Mouse (Mus musculus): ENCODE results near the gene Iqcf3. TPM values are rescaled to one million over a fixed set of nuclear protein-coding genes. Genes with fewer than 3 reads are reported as not detected.

The Iqcf3 gene
- polyA plus RNA-seq, 1 experiment from 2014 or later, result not detected

- no peaks in the 10 kb centered on the region; the same call in 1 of the 2 replicates for H3K27me3 ChIP-seq (ENCODE audit: control insufficient read depth, insufficient read depth, low read length)
- H3K4me1 ChIP-seq (ENCODE audit: control insufficient read depth, insufficient read depth, low read length), result peaks cover 7% of the 10 kb centered on the region; the same call in 1 of the 2 replicates
- no peak overlapping the region for H3K9ac ChIP-seq (ENCODE audit: low read length)
- no peak overlapping the region for H3K27ac ChIP-seq (ENCODE audit: low read length)
- no peak overlapping the region for H3K4me2 ChIP-seq (ENCODE audit: low read depth, low read length)
- no peak overlapping the region for H3K4me3 ChIP-seq (replicated peaks; ENCODE audit: low read length)
- WGBS, result 87% methylated on average over 21 of the region's 21 CpGs
- no peak for ATAC-seq (ENCODE audit: insufficient read depth, low FRiP score)
- H3K36me3 ChIP-seq (ENCODE audit: control insufficient read depth, insufficient read depth, low read length), result peaks cover 14% of the 10 kb centered on the region
- no peaks in the 10 kb centered on the region for H3K9me3 ChIP-seq (replicated peaks; ENCODE audit: control insufficient read depth, low read length)
Measured at GRCm38 (mm10) chr9:106463122-106464063, 98.0 kb downstream of the Iqcf3 start.

GRCm38 (mm10) chr9:106462430-106462800 lies 99.0 kb downstream of the Iqcf3 start:
- no peak for ATAC-seq (ENCODE audit: insufficient read depth, low FRiP score)
- H3K27ac ChIP-seq (ENCODE audit: low read length), result no peak overlapping the region
- 95% methylated on average over 12 of the region's 12 CpGs for WGBS
- H3K4me3 ChIP-seq (replicated peaks; ENCODE audit: low read length), result no peak overlapping the region
- no peaks in the 10 kb centered on the region; the same call in 1 of the 2 replicates for H3K27me3 ChIP-seq (ENCODE audit: control insufficient read depth, insufficient read depth, low read length)
- no peak overlapping the region for H3K4me2 ChIP-seq (ENCODE audit: low read depth, low read length)
- peaks cover 14% of the 10 kb centered on the region for H3K36me3 ChIP-seq (ENCODE audit: control insufficient read depth, insufficient read depth, low read length)
- no peak overlapping the region for H3K9ac ChIP-seq (ENCODE audit: low read length)
- H3K9me3 ChIP-seq (replicated peaks; ENCODE audit: control insufficient read depth, low read length), result no peaks in the 10 kb centered on the region
- H3K4me1 ChIP-seq (ENCODE audit: control insufficient read depth, insufficient read depth, low read length), result peaks cover 7% of the 10 kb centered on the region; the same call in 1 of the 2 replicates

- Histone ChIP-seq H3K27me3 (ENCODE audit: control insufficient read depth, insufficient read depth, low read length) (no peaks in the 10 kb centered on the region; the same call in 1 of the 2 replicates), H3K9ac (ENCODE audit: low read length) (no peak overlapping the region), H3K36me3 (ENCODE audit: control insufficient read depth, insufficient read depth, low read length) (peaks cover 14% of the 10 kb centered on the region), H3K4me3 (replicated peaks; ENCODE audit: low read length) (no peak overlapping the region), H3K27ac (ENCODE audit: low read length) (no peak overlapping the region), H3K4me1 (ENCODE audit: control insufficient read depth, insufficient read depth, low read length) (peaks cover 9% of the 10 kb centered on the region), H3K9me3 (replicated peaks; ENCODE audit: control insufficient read depth, low read length) (no peaks in the 10 kb centered on the region), H3K4me2 (ENCODE audit: low read depth, low read length) (no peak overlapping the region)
- ATAC-seq (ENCODE audit: insufficient read depth, low FRiP score), result no peak
- WGBS, result 81% methylated on average over 16 of the region's 16 CpGs
Measured at GRCm38 (mm10) chr9:106461641-106462429, 99.6 kb downstream of the Iqcf3 start.

GRCm38 (mm10) chr9:106461026-106461415 lies 100.4 kb downstream of the Iqcf3 start:
- no peak overlapping the region for H3K4me3 ChIP-seq (replicated peaks; ENCODE audit: low read length)
- WGBS, result 89% methylated on average over 9 of the region's 9 CpGs
- H3K9ac ChIP-seq (ENCODE audit: low read length), result no peak overlapping the region
- H3K4me1 ChIP-seq (ENCODE audit: control insufficient read depth, insufficient read depth, low read length), result peaks cover 18% of the 10 kb centered on the region
- H3K27ac ChIP-seq (ENCODE audit: low read length), result no peak overlapping the region
- no peaks in the 10 kb centered on the region for H3K9me3 ChIP-seq (replicated peaks; ENCODE audit: control insufficient read depth, low read length)
- no peak overlapping the region for H3K4me2 ChIP-seq (ENCODE audit: low read depth, low read length)
- H3K27me3 ChIP-seq (ENCODE audit: control insufficient read depth, insufficient read depth, low read length), result no peaks in the 10 kb centered on the region; the same call in 1 of the 2 replicates
- ATAC-seq (ENCODE audit: insufficient read depth, low FRiP score), result no peak
- H3K36me3 ChIP-seq (ENCODE audit: control insufficient read depth, insufficient read depth, low read length), result peaks cover 14% of the 10 kb centered on the region

- H3K36me3 ChIP-seq (ENCODE audit: control insufficient read depth, insufficient read depth, low read length), result peaks cover 14% of the 10 kb centered on the region
- no peak overlapping the region for H3K27ac ChIP-seq (ENCODE audit: low read length)
- H3K4me3 ChIP-seq (replicated peaks; ENCODE audit: low read length), result no peak overlapping the region
- no peaks in the 10 kb centered on the region; the same call in 1 of the 2 replicates for H3K27me3 ChIP-seq (ENCODE audit: control insufficient read depth, insufficient read depth, low read length)
- no peak for ATAC-seq (ENCODE audit: insufficient read depth, low FRiP score)
- H3K9ac ChIP-seq (ENCODE audit: low read length), result no peak overlapping the region
- peaks cover 22% of the 10 kb centered on the region for H3K4me1 ChIP-seq (ENCODE audit: control insufficient read depth, insufficient read depth, low read length)
- H3K9me3 ChIP-seq (replicated peaks; ENCODE audit: control insufficient read depth, low read length), result no peaks in the 10 kb centered on the region
- H3K4me2 ChIP-seq (ENCODE audit: low read depth, low read length), result no peak overlapping the region
- WGBS, result 75% methylated on average over 18 of the region's 18 CpGs
Measured at GRCm38 (mm10) chr9:106460401-106461025, 100.9 kb downstream of the Iqcf3 start.

- WGBS, result 74% methylated on average over 15 of the region's 15 CpGs
- H3K9ac ChIP-seq (ENCODE audit: low read length), result no peak overlapping the region
- H3K27me3 ChIP-seq (ENCODE audit: control insufficient read depth, insufficient read depth, low read length), result no peaks in the 10 kb centered on the region; the same call in 1 of the 2 replicates
- H3K4me2 ChIP-seq (ENCODE audit: low read depth, low read length), result no peak overlapping the region
- no peak overlapping the region for H3K4me3 ChIP-seq (replicated peaks; ENCODE audit: low read length)
- H3K9me3 ChIP-seq (replicated peaks; ENCODE audit: control insufficient read depth, low read length), result no peaks in the 10 kb centered on the region
- H3K27ac ChIP-seq (ENCODE audit: low read length), result no peak overlapping the region
- ATAC-seq (ENCODE audit: insufficient read depth, low FRiP score), result no peak
- H3K4me1 ChIP-seq (ENCODE audit: control insufficient read depth, insufficient read depth, low read length), result peaks cover 26% of the 10 kb centered on the region
- H3K36me3 ChIP-seq (ENCODE audit: control insufficient read depth, insufficient read depth, low read length), result peaks cover 14% of the 10 kb centered on the region
Measured at GRCm38 (mm10) chr9:106459946-106460345, 101.5 kb downstream of the Iqcf3 start.

GRCm38 (mm10) chr9:106457920-106458319 lies 103.5 kb downstream of the Iqcf3 start:
- H3K9ac ChIP-seq (ENCODE audit: low read length), result no peak overlapping the region; the same call in 1 of the 2 replicates
- H3K36me3 ChIP-seq (ENCODE audit: control insufficient read depth, insufficient read depth, low read length), result peaks cover 14% of the 10 kb centered on the region
- no peak overlapping the region for H3K4me3 ChIP-seq (replicated peaks; ENCODE audit: low read length)
- H3K4me1 ChIP-seq (ENCODE audit: control insufficient read depth, insufficient read depth, low read length), result peaks cover 32% of the 10 kb centered on the region
- H3K9me3 ChIP-seq (replicated peaks; ENCODE audit: control insufficient read depth, low read length), result no peaks in the 10 kb centered on the region
- H3K4me2 ChIP-seq (ENCODE audit: low read depth, low read length), result no peak overlapping the region
- 78% methylated on average over 5 of the region's 5 CpGs for WGBS
- H3K27ac ChIP-seq (ENCODE audit: low read length), result no peak overlapping the region
- no peaks in the 10 kb centered on the region for H3K27me3 ChIP-seq (ENCODE audit: control insufficient read depth, insufficient read depth, low read length)
- no peak for ATAC-seq (ENCODE audit: insufficient read depth, low FRiP score)

GRCm38 (mm10) chr9:106457163-106457559 lies 104.3 kb downstream of the Iqcf3 start:
- Histone ChIP-seq H3K4me3 (replicated peaks; ENCODE audit: low read length) (no peak overlapping the region), H3K9ac (ENCODE audit: low read length) (peak overlapping the region; percentile 52; the same call in 1 of the 2 replicates), H3K4me2 (ENCODE audit: low read depth, low read length) (peak overlapping the region; percentile 67; the same call in 1 of the 2 replicates), H3K27me3 (ENCODE audit: control insufficient read depth, insufficient read depth, low read length) (no peaks in the 10 kb centered on the region), H3K4me1 (ENCODE audit: control insufficient read depth, insufficient read depth, low read length) (peaks cover 36% of the 10 kb centered on the region), H3K27ac (ENCODE audit: low read length) (peak overlapping the region; percentile 23; the same call in 1 of the 2 replicates), H3K36me3 (ENCODE audit: control insufficient read depth, insufficient read depth, low read length) (peaks cover 9% of the 10 kb centered on the region), H3K9me3 (replicated peaks; ENCODE audit: control insufficient read depth, low read length) (no peaks in the 10 kb centered on the region)
- WGBS, result 54% methylated on average over 9 of the region's 9 CpGs
- no peak for ATAC-seq (ENCODE audit: insufficient read depth, low FRiP score)

Data from stomach, embryonic 16.5 days (tissue).